Mouse (Mus musculus) hindbrain, embryonic 16.5 days (tissue): ENCODE results near the gene Kcna7. TPM values are rescaled to one million over a fixed set of nuclear protein-coding genes. Genes with fewer than 3 reads are reported as not detected.

Experiments used
- ATAC-seq: fragments of 200-750 bp; cut with Nextera tagmentation; 2 replicates; pipeline ENCODE4 v1.8.0; 2017; ENCODE audit warnings: moderate TSS enrichment, moderate library complexity
- H3K27ac ChIP-seq: fragments of 300-500 bp; sonication (generic); 2 replicates; pipeline ENCODE4 v1.5.1; 2014; ENCODE audit warnings: low read depth, mild to moderate bottlenecking, control low read depth, low read length, moderate library complexity
- H3K27me3 ChIP-seq: fragments of 300-500 bp; sonication (generic); replicated peaks from 2 replicates; pipeline ENCODE4 v1.6.1; 2014; ENCODE audit warnings: low read length; ENCODE audit not compliant: control insufficient read depth, insufficient read depth
- H3K36me3 ChIP-seq: fragments of 300-500 bp; sonication (generic); 2 replicates; pipeline ENCODE4 v1.6.1; 2014; ENCODE audit warnings: mild to moderate bottlenecking, low read length, moderate library complexity, mixed read lengths; ENCODE audit not compliant: control insufficient read depth, insufficient read depth
- H3K4me1 ChIP-seq: fragments of 300-500 bp; sonication (generic); 2 replicates; pipeline ENCODE4 v1.6.1; 2014; ENCODE audit warnings: low read depth, low read length; ENCODE audit not compliant: control insufficient read depth, insufficient read depth
- H3K4me2 ChIP-seq: fragments of 300-500 bp; sonication (generic); 2 replicates; pipeline ENCODE4 v1.6.1; 2014; ENCODE audit warnings: mild to moderate bottlenecking, low read length, control low read depth, moderate library complexity
- H3K4me3 ChIP-seq: fragments of 300-500 bp; sonication (generic); 2 replicates; pipeline ENCODE4 v1.5.1; 2014; ENCODE audit warnings: mild to moderate bottlenecking, low read length, control low read depth, moderate library complexity
- H3K9ac ChIP-seq: fragments of 300-500 bp; sonication (generic); 2 replicates; pipeline ENCODE4 v1.6.1; 2014; ENCODE audit warnings: low read depth, mild to moderate bottlenecking, control low read depth, low read length, moderate library complexity
- H3K9me3 ChIP-seq: fragments of 300-500 bp; sonication (generic); 2 replicates; pipeline ENCODE4 v1.6.1; 2014; ENCODE audit warnings: mild to moderate bottlenecking, low read length, moderate library complexity; ENCODE audit not compliant: control insufficient read depth
- WGBS: fragments of 180-500 bp; shearing (Covaris S2); extraction: QIAGEN DNeasy Blood & Tissue Kit; methylation state at CpG from one replicate; pipeline ENCODE4 v1.1.7; 2014; 5-methylcytosine and 5-hydroxymethylcytosine counted together
- polyA plus RNA-seq: library from polyadenylated mRNA; unstranded; fragments of >200 nt; fragmentation: Nextera tagmentation; extraction: Ambion mirVana; gene quantifications from 2 replicates; pipeline ENCODE4 v1.2.1, GENCODE M21; 2015

The Kcna7 gene
- polyA plus RNA-seq, 1 experiment from 2014 or later, result 0.06 TPM

- H3K36me3 ChIP-seq, result no peaks in the 10 kb centered on the region
- no peaks in the 10 kb centered on the region for H3K9me3 ChIP-seq
- no peak for ATAC-seq
- no peak overlapping the region for H3K4me3 ChIP-seq
- no peak overlapping the region for H3K4me2 ChIP-seq
- WGBS, result 39% methylated on average over 12 of the region's 12 CpGs
- peaks cover 15% of the 10 kb centered on the region for H3K4me1 ChIP-seq
- H3K27me3 ChIP-seq, result peaks cover 87% of the 10 kb centered on the region
- H3K27ac ChIP-seq, result no peak overlapping the region
- no peak overlapping the region for H3K9ac ChIP-seq
Measured at GRCm38 (mm10) chr7:45414740-45415224, 9.3 kb downstream of the Kcna7 start.

- ATAC-seq, result no peak
- Histone ChIP-seq H3K27me3 (peaks cover 87% of the 10 kb centered on the region), H3K4me3 (peak overlapping the region; percentile 17; the same call in 1 of the 2 replicates), H3K36me3 (no peaks in the 10 kb centered on the region), H3K4me1 (peaks cover 15% of the 10 kb centered on the region), H3K9ac (peak overlapping the region; percentile 41; the same call in 1 of the 2 replicates), H3K9me3 (no peaks in the 10 kb centered on the region), H3K27ac (no peak overlapping the region), H3K4me2 (peak overlapping the region; percentile 25)
- WGBS, result 11% methylated on average over 37 of the region's 37 CpGs
Measured at GRCm38 (mm10) chr7:45415636-45416035, 10.2 kb downstream of the Kcna7 start.

GRCm38 (mm10) chr7:45417962-45418492, 12.6 kb downstream of the Kcna7 start:
- WGBS, result 9% methylated on average over 13 of the region's 13 CpGs
- peaks cover 77% of the 10 kb centered on the region for H3K27me3 ChIP-seq
- peaks cover 15% of the 10 kb centered on the region for H3K4me1 ChIP-seq
- no peak overlapping the region for H3K4me3 ChIP-seq
- H3K9me3 ChIP-seq, result no peaks in the 10 kb centered on the region
- ATAC-seq, result no peak
- no peak overlapping the region for H3K27ac ChIP-seq
- no peak overlapping the region for H3K9ac ChIP-seq
- H3K36me3 ChIP-seq, result peaks cover 24% of the 10 kb centered on the region
- no peak overlapping the region for H3K4me2 ChIP-seq

DNA sequence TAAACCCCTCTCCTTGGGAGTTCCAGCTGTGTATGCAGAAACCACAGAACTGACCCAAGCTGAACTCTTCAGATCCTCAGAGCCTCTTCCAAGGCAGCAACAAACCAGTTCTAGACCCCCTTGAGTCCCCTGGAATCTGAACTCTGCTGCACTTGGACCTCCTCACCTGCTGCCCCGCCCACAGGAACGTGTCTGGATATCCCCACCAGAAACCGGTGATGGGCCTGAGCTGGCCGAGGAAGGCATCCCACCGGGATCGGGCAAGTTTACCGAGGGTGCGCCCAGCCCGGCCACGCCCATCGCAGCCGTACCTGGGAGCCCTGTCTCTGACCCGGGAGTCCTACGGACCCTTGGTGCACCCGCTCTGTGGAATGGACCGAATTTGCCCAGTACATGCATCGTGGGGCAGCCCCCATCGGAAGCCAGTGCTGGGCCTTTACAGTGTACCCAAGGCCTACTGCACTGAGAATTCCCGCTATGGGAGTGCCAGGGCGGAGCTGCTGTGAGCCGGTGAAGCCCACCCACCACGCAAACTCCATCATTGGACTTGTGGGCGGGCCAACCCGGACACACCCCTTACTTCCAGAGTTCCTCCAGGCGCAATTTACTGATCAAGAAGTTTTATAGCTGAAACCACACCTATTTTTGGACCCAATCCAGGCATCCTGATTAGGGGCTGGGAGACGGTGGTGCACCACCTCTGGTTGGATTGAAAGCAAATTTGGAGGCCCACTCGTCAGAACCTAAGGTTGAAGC, 14.6 kb downstream of the Kcna7 start:
- peaks cover 58% of the 10 kb centered on the region for H3K27me3 ChIP-seq
- no peak overlapping the region for H3K27ac ChIP-seq
- no peak for ATAC-seq
- peaks cover 44% of the 10 kb centered on the region for H3K36me3 ChIP-seq
- no peak overlapping the region for H3K4me2 ChIP-seq
- H3K9me3 ChIP-seq, result no peaks in the 10 kb centered on the region
- no peak overlapping the region for H3K4me3 ChIP-seq
- 14% methylated on average over 27 of the region's 27 CpGs for WGBS
- H3K4me1 ChIP-seq, result peaks cover 3% of the 10 kb centered on the region; the same call in 1 of the 2 replicates
- H3K9ac ChIP-seq, result no peak overlapping the region

DNA sequence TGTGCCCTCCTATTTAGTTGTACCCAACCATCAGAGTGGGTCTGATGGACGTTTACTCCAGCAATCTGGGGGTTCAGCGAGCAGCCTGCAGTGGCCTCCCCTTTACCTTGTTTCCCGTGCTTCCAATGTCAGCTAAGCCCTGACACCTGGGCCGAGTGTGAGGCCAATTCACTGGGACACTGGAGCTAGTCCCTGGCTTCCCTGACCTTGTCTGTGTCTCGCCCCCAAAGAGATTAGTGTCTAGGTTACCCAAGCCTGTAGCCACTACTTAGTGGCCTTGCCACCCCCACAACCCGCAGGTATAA, 15.1 kb downstream of the Kcna7 start, which contains the start of gene Lhb:
Gene Lhb, plus strand, starts transcription at position 206 of the 305 bp plus-strand sequence.
- 61% methylated on average over 6 of the region's 6 CpGs for WGBS
- peaks cover under 1% of the 10 kb centered on the region; the same call in 1 of the 2 replicates for H3K4me1 ChIP-seq
- no peaks in the 10 kb centered on the region for H3K9me3 ChIP-seq
- no peak within 1 kb of the TSS for H3K4me2 ChIP-seq
- no peak for ATAC-seq
- H3K9ac ChIP-seq, result no peak within 1 kb of the TSS
- no peak within 1 kb of the TSS for H3K4me3 ChIP-seq
- peaks cover 53% of the 10 kb centered on the region for H3K27me3 ChIP-seq
- H3K27ac ChIP-seq, result no peak within 1 kb of the TSS
- peaks cover 45% of the 10 kb centered on the region for H3K36me3 ChIP-seq

GRCm38 (mm10) chr7:45421194-45421593, 15.7 kb downstream of the Kcna7 start:
- Histone ChIP-seq H3K4me1 (no peaks in the 10 kb centered on the region), H3K36me3 (peaks cover 45% of the 10 kb centered on the region), H3K4me3 (no peak overlapping the region), H3K4me2 (no peak overlapping the region), H3K27me3 (peaks cover 48% of the 10 kb centered on the region), H3K9ac (no peak overlapping the region), H3K27ac (no peak overlapping the region), H3K9me3 (no peaks in the 10 kb centered on the region)
- 92% methylated on average over 14 of the region's 14 CpGs for WGBS
- no peak for ATAC-seq

DNA sequence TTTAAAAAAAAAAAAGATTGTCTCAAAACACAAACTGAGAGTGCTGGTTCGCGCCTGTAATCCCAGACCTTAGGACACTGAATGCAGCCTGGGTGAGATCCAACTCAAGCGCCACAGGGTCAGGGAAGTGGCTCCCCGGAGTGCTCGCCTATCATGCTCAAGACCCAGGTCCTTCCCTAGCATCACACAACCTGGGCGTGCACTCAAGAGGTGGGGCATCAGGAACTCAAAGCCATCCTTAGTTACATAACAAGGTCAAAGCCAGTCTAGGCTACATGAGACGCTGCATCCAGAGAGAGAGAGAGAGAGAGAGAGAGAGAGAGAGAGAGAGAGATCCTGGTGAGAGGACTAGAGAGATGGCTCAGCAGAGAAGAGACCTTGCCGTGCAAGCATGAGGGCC, 21.1 kb downstream of the Kcna7 start:
- Histone ChIP-seq H3K27ac (no peak overlapping the region), H3K36me3 (peaks cover 50% of the 10 kb centered on the region), H3K9ac (no peak overlapping the region), H3K4me1 (no peaks in the 10 kb centered on the region), H3K4me3 (no peak overlapping the region), H3K27me3 (no peaks in the 10 kb centered on the region; the same call in 1 of the 2 replicates), H3K9me3 (no peaks in the 10 kb centered on the region), H3K4me2 (no peak overlapping the region)
- 93% methylated on average over 8 of the region's 8 CpGs for WGBS
- ATAC-seq, result no peak

- peak overlapping the region; percentile 78 for H3K27ac ChIP-seq
- ATAC-seq, result no peak
- under 1% methylated on average over 7 of the region's 7 CpGs for WGBS
- no peaks in the 10 kb centered on the region for H3K9me3 ChIP-seq
- H3K4me3 ChIP-seq, result peak overlapping the region; percentile 82
- H3K9ac ChIP-seq, result peak overlapping the region; percentile 81
- peak overlapping the region; percentile 99 for H3K4me2 ChIP-seq
- H3K4me1 ChIP-seq, result peaks cover 39% of the 10 kb centered on the region
- no peaks in the 10 kb centered on the region for H3K27me3 ChIP-seq
- H3K36me3 ChIP-seq, result peaks cover 11% of the 10 kb centered on the region
Measured at GRCm38 (mm10) chr7:45433835-45434202, 28.4 kb downstream of the Kcna7 start.

DNA sequence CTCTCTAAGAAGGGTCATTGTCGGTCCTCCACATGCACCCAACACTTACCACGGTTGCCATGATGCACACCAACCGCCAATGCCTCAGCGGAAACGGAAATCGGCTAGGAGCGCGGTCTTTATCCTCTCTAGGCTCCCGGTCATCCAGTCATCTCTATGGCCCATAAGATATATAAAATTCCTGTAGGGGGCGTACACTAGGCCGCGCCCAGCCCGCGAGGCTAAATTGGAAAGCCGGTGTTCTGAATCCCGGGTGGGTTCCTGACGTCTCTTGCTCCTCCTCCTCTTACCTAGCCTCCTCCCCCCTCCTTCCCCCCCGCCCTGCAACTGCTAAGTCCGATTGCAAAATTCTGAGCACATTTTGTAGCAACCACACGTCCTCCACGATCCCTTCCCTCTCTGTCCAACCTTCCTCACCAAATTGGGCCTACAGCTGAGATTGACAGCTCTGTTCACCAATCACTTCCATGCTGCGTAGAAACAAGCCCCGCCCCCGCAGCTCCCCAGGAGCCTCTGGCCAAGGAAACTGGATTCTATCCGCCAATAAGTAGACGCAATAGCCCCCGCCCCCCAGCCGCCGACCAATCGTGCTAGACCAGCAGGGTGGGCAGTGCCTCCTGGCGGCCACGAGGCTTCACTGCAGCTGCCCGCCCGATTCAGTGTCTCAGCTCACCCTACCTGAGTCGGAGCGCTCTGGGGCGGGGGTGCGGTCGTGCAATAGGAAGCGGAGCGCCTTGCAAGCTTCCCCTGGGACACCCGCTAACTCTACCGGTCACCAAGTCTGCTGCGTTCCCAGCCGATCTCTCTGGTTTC, 29.0 kb downstream of the Kcna7 start, which contains the start of gene Gys1:
Gene Gys1, plus strand, starts transcription at position 642 of the 813 bp plus-strand sequence.
- Histone ChIP-seq H3K4me1 (peaks cover 39% of the 10 kb centered on the region), H3K27me3 (no peaks in the 10 kb centered on the region), H3K36me3 (peaks cover 8% of the 10 kb centered on the region; the same call in 1 of the 2 replicates), H3K4me3 (peak within 1 kb of the TSS; percentile 82), H3K9ac (peak within 1 kb of the TSS; percentile 81), H3K27ac (peak within 1 kb of the TSS; percentile 78), H3K9me3 (no peaks in the 10 kb centered on the region), H3K4me2 (peak within 1 kb of the TSS; percentile 99)
- ATAC-seq, result peak; percentile 97
- WGBS, result under 1% methylated on average over 42 of the region's 45 CpGs
